Mouse (Mus musculus) midbrain, embryonic 14.5 days (tissue): ENCODE data around the gene Cox19. TPM values are rescaled to one million over a fixed set of nuclear protein-coding genes. Genes with fewer than 3 reads are reported as not detected.

ENCODE experiments used
- ATAC-seq: fragments of 200-750 bp; cut with Nextera tagmentation; 2 replicates; pipeline ENCODE4 v1.8.0; 2017; ENCODE audit warnings: moderate number of reproducible peaks, moderate library complexity; ENCODE audit not compliant: low FRiP score, low TSS enrichment
- DNase-seq: peaks from one replicate; pipeline ENCODE4 v3.0.0-alpha.2; 2015
- H3K27ac ChIP-seq: fragments of 300-500 bp; sonication (generic); replicated peaks from 2 replicates; pipeline ENCODE4 v1.5.1; 2014; ENCODE audit warnings: mild to moderate bottlenecking, low read depth, low read length, moderate library complexity
- H3K27me3 ChIP-seq: fragments of 300-500 bp; sonication (generic); 2 replicates; pipeline ENCODE4 v1.6.1; 2014; ENCODE audit warnings: low read length, control low read depth, mixed read lengths; ENCODE audit not compliant: control insufficient read depth, insufficient read depth
- H3K36me3 ChIP-seq: fragments of 300-500 bp; sonication (generic); 2 replicates; pipeline ENCODE4 v1.6.1; 2014; ENCODE audit warnings: low read length, control low read depth; ENCODE audit not compliant: control insufficient read depth, insufficient read depth
- H3K4me1 ChIP-seq: fragments of 300-500 bp; sonication (generic); 2 replicates; pipeline ENCODE4 v1.6.1; 2014; ENCODE audit warnings: mild to moderate bottlenecking, antibody characterized with exemption, low read length, control low read depth; ENCODE audit not compliant: control insufficient read depth, insufficient read depth
- H3K4me2 ChIP-seq: fragments of 300-500 bp; sonication (generic); 2 replicates; pipeline ENCODE4 v1.6.1; 2014; ENCODE audit warnings: mild to moderate bottlenecking, low read length, moderate library complexity
- H3K4me3 ChIP-seq: fragments of 300-500 bp; sonication (generic); replicated peaks from 2 replicates; pipeline ENCODE4 v1.5.1; 2014; ENCODE audit warnings: low read depth, low read length
- H3K9ac ChIP-seq: fragments of 300-500 bp; sonication (generic); replicated peaks from 2 replicates; pipeline ENCODE4 v1.6.1; 2014; ENCODE audit warnings: mild to moderate bottlenecking, low read length, moderate library complexity
- H3K9me3 ChIP-seq: fragments of 300-500 bp; sonication (generic); 2 replicates; pipeline ENCODE4 v1.6.1; 2016; ENCODE audit warnings: low read length, control low read depth, mixed read lengths; ENCODE audit not compliant: control insufficient read depth
- WGBS: fragments of 180-500 bp; shearing (Covaris S2); extraction: QIAGEN DNeasy Blood & Tissue Kit; methylation state at CpG from one replicate; pipeline ENCODE4 v1.1.7; 2014; 5-methylcytosine and 5-hydroxymethylcytosine counted together
- polyA plus RNA-seq: library from polyadenylated mRNA; unstranded; fragments of >200 nt; fragmentation: Nextera tagmentation; extraction: Ambion mirVana; gene quantifications from 2 replicates; pipeline ENCODE4 v1.2.1, GENCODE M21; 2014

Gene Cox19
- polyA plus RNA-seq, 1 experiment from 2014 or later: 130 TPM

- DNase-seq: peak; percentile 20
- Histone ChIP-seq H3K27me3 (peaks cover 30% of the 10 kb centered on the region), H3K4me2 (peak overlapping the region; percentile 80), H3K9ac (peak overlapping the region; percentile 84), H3K27ac (no peak overlapping the region), H3K9me3 (no peaks in the 10 kb centered on the region), H3K4me3 (peak overlapping the region; percentile 68), H3K4me1 (peaks cover 4% of the 10 kb centered on the region; the same call in 1 of the 2 replicates), H3K36me3 (no peaks in the 10 kb centered on the region)
- ATAC-seq: no peak
- WGBS: 54% methylated on average over 5 of the region's 5 CpGs
Observed at GRCm38 (mm10) chr5:139324045-139324491, 27.1 kb downstream of the Cox19 start.

GRCm38 (mm10) chr5:139323260-139323924 is 27.8 kb downstream of the Cox19 start:
- Histone ChIP-seq H3K4me2 (peak overlapping the region; percentile 80), H3K27ac (no peak overlapping the region), H3K4me3 (peak overlapping the region; percentile 68; the same call in 1 of the 2 replicates), H3K9ac (no peak overlapping the region), H3K27me3 (peaks cover 30% of the 10 kb centered on the region), H3K9me3 (no peaks in the 10 kb centered on the region), H3K36me3 (no peaks in the 10 kb centered on the region), H3K4me1 (peaks cover 4% of the 10 kb centered on the region; the same call in 1 of the 2 replicates)
- WGBS: 82% methylated on average over 9 of the region's 9 CpGs
- no peak for DNase-seq
- no peak for ATAC-seq

- peaks cover 25% of the 10 kb centered on the region for H3K27me3 ChIP-seq
- H3K4me3 ChIP-seq: no peak overlapping the region
- ATAC-seq: no peak
- no peak overlapping the region for H3K4me2 ChIP-seq
- H3K36me3 ChIP-seq: no peaks in the 10 kb centered on the region
- WGBS: 85% methylated on average over 6 of the region's 6 CpGs
- peaks cover 4% of the 10 kb centered on the region; the same call in 1 of the 2 replicates for H3K4me1 ChIP-seq
- H3K9ac ChIP-seq: no peak overlapping the region
- H3K27ac ChIP-seq: no peak overlapping the region
- DNase-seq: no peak
- no peaks in the 10 kb centered on the region for H3K9me3 ChIP-seq
Observed at GRCm38 (mm10) chr5:139321331-139321730, 29.9 kb downstream of the Cox19 start.

- no peak overlapping the region for H3K27ac ChIP-seq
- H3K4me1 ChIP-seq: peaks cover 4% of the 10 kb centered on the region; the same call in 1 of the 2 replicates
- H3K4me2 ChIP-seq: no peak overlapping the region
- no peak overlapping the region for H3K4me3 ChIP-seq
- H3K36me3 ChIP-seq: no peaks in the 10 kb centered on the region
- H3K9me3 ChIP-seq: no peaks in the 10 kb centered on the region
- no peak overlapping the region for H3K9ac ChIP-seq
- DNase-seq (no peak), ATAC-seq (no peak)
- peaks cover 18% of the 10 kb centered on the region for H3K27me3 ChIP-seq
- WGBS: 81% methylated on average over 7 of the region's 7 CpGs
Observed at GRCm38 (mm10) chr5:139320424-139320823, 30.8 kb downstream of the Cox19 start.

- no peaks in the 10 kb centered on the region for H3K4me1 ChIP-seq
- no peaks in the 10 kb centered on the region for H3K27me3 ChIP-seq
- H3K9me3 ChIP-seq: no peaks in the 10 kb centered on the region
- no peak overlapping the region for H3K4me2 ChIP-seq
- H3K27ac ChIP-seq: no peak overlapping the region
- ATAC-seq (no peak), DNase-seq (no peak)
- no peak overlapping the region for H3K9ac ChIP-seq
- no peaks in the 10 kb centered on the region for H3K36me3 ChIP-seq
- no peak overlapping the region for H3K4me3 ChIP-seq
- WGBS: 61% methylated on average over 21 of the region's 21 CpGs
Observed at GRCm38 (mm10) chr5:139317751-139318504, 33.3 kb downstream of the Cox19 start.

- H3K4me2 ChIP-seq: no peak overlapping the region
- ATAC-seq: no peak
- DNase-seq: no peak
- H3K9me3 ChIP-seq: no peaks in the 10 kb centered on the region
- no peaks in the 10 kb centered on the region for H3K36me3 ChIP-seq
- H3K4me3 ChIP-seq: no peak overlapping the region
- H3K27me3 ChIP-seq: no peaks in the 10 kb centered on the region
- H3K9ac ChIP-seq: no peak overlapping the region
- WGBS: 83% methylated on average over 6 of the region's 6 CpGs
- no peak overlapping the region for H3K27ac ChIP-seq
- no peaks in the 10 kb centered on the region for H3K4me1 ChIP-seq
Observed at GRCm38 (mm10) chr5:139316982-139317675, 34.1 kb downstream of the Cox19 start.

- no peak overlapping the region for H3K27ac ChIP-seq
- no peaks in the 10 kb centered on the region for H3K9me3 ChIP-seq
- no peak for ATAC-seq
- H3K4me3 ChIP-seq: no peak overlapping the region
- no peak overlapping the region for H3K4me2 ChIP-seq
- H3K27me3 ChIP-seq: no peaks in the 10 kb centered on the region
- no peaks in the 10 kb centered on the region for H3K36me3 ChIP-seq
- no peak for DNase-seq
- H3K4me1 ChIP-seq: no peaks in the 10 kb centered on the region
- WGBS: 86% methylated on average over 12 of the region's 12 CpGs
- no peak overlapping the region for H3K9ac ChIP-seq
Observed at GRCm38 (mm10) chr5:139314941-139315642, 36.1 kb downstream of the Cox19 start.

- ATAC-seq (no peak), DNase-seq (no peak)
- H3K4me2 ChIP-seq: no peak overlapping the region
- H3K27me3 ChIP-seq: no peaks in the 10 kb centered on the region
- 88% methylated on average over 9 of the region's 9 CpGs for WGBS
- H3K4me3 ChIP-seq: no peak overlapping the region
- no peaks in the 10 kb centered on the region for H3K36me3 ChIP-seq
- H3K4me1 ChIP-seq: no peaks in the 10 kb centered on the region
- H3K9ac ChIP-seq: no peak overlapping the region
- H3K27ac ChIP-seq: no peak overlapping the region
- no peaks in the 10 kb centered on the region for H3K9me3 ChIP-seq
Observed at GRCm38 (mm10) chr5:139313536-139313935, 37.7 kb downstream of the Cox19 start.
